ENCODE assay signal across 8 mouse cellular contexts in genomic region chr13:55099726-55100478, GRCm38 (mm10). TPM values are rescaled to one million over a fixed set of nuclear protein-coding genes. Genes with fewer than 3 reads are reported as not detected.
DNase-seq lines count a peak whose midpoint lies in the region; ATAC-seq lines count a peak whose summit lies in the region.

Gene Uimc1, minus strand, starts transcription at chr13:55100300.

- no peaks in the 10 kb centered on the region for H3K36me3 ChIP-seq in intestine, embryonic 16.5 days (ENCODE audit: control insufficient read depth, insufficient read depth, low read length)
- H3K36me3 ChIP-seq in limb, embryonic 13.5 days = no peaks in the 10 kb centered on the region
- H3K36me3 ChIP-seq in midbrain, embryonic 15.5 days (replicated peaks) = no peaks in the 10 kb centered on the region

- peak within 1 kb of the TSS; percentile 95 for H3K9ac ChIP-seq in intestine, embryonic 16.5 days (ENCODE audit: low read depth, low read length)
- H3K9ac ChIP-seq in limb, embryonic 13.5 days = peak within 1 kb of the TSS; percentile 91
- H3K9ac ChIP-seq in midbrain, embryonic 15.5 days = peak within 1 kb of the TSS; percentile 92

- under 1% methylated on average over 69 of the region's 81 CpGs for WGBS in intestine, embryonic 16.5 days
- WGBS in limb, embryonic 13.5 days = under 1% methylated on average over 63 of the region's 81 CpGs
- under 1% methylated on average over 64 of the region's 81 CpGs for WGBS in midbrain, embryonic 15.5 days

- ATAC-seq in intestine, embryonic 16.5 days = peak; percentile 94
- ATAC-seq in limb, embryonic 13.5 days (ENCODE audit: low FRiP score, low read depth) = peak; percentile 93
- ATAC-seq in midbrain, embryonic 15.5 days (replicated peaks) = peak; percentile 94

- peak; percentile 78 for DNase-seq in 3T3-L1 (ENCODE audit: low read depth, low spot score)
- peak; percentile 91 for DNase-seq in adrenal gland, postnatal 10 days
- peak; percentile 94 for DNase-seq in embryo, embryonic 9.5 days (ENCODE audit: extremely low spot score)
- peak; percentile 66 to 86 for DNase-seq in gastrocnemius, postnatal 4 days (ENCODE audit: low spot score in 2 of 2)
- DNase-seq in spleen, adult 18-20 months = peak; percentile 75 to 80

- H3K27me3 ChIP-seq in intestine, embryonic 16.5 days (replicated peaks; ENCODE audit: control insufficient read depth, insufficient read depth, low read length) = no peaks in the 10 kb centered on the region
- no peaks in the 10 kb centered on the region for H3K27me3 ChIP-seq in limb, embryonic 13.5 days
- no peaks in the 10 kb centered on the region for H3K27me3 ChIP-seq in midbrain, embryonic 15.5 days (replicated peaks)

- H3K27ac ChIP-seq in intestine, embryonic 16.5 days (ENCODE audit: low read length) = peak within 1 kb of the TSS; percentile 93
- H3K27ac ChIP-seq in limb, embryonic 13.5 days = peak within 1 kb of the TSS; percentile 94
- peak within 1 kb of the TSS; percentile 87 for H3K27ac ChIP-seq in midbrain, embryonic 15.5 days

- peaks cover 7% of the 10 kb centered on the region; the same call in 1 of the 2 replicates for H3K4me1 ChIP-seq in intestine, embryonic 16.5 days (ENCODE audit: control insufficient read depth, insufficient read depth, low read length)
- H3K4me1 ChIP-seq in limb, embryonic 13.5 days = peaks cover 9% of the 10 kb centered on the region
- peaks cover 9% of the 10 kb centered on the region for H3K4me1 ChIP-seq in midbrain, embryonic 15.5 days

- peak within 1 kb of the TSS; percentile 69 for H3K4me2 ChIP-seq in intestine, embryonic 16.5 days (ENCODE audit: low read depth, low read length)
- H3K4me2 ChIP-seq in limb, embryonic 13.5 days (replicated peaks) = peak within 1 kb of the TSS; percentile 74
- H3K4me2 ChIP-seq in midbrain, embryonic 15.5 days = peak within 1 kb of the TSS; percentile 54

- peak within 1 kb of the TSS; percentile 92 for H3K4me3 ChIP-seq in intestine, embryonic 16.5 days (ENCODE audit: low read length)
- peak within 1 kb of the TSS; percentile 78 for H3K4me3 ChIP-seq in limb, embryonic 13.5 days
- peak within 1 kb of the TSS; percentile 87 for H3K4me3 ChIP-seq in midbrain, embryonic 15.5 days

- H3K9me3 ChIP-seq in intestine, embryonic 16.5 days (ENCODE audit: control insufficient read depth, low read length) = no peaks in the 10 kb centered on the region
- no peaks in the 10 kb centered on the region for H3K9me3 ChIP-seq in limb, embryonic 13.5 days
- no peaks in the 10 kb centered on the region for H3K9me3 ChIP-seq in midbrain, embryonic 15.5 days

RNA-seq across cellular contexts. Expression of gene Uimc1, which starts in this region (rescaled TPM):
- total RNA-seq in adrenal gland, postnatal 10 days (2021) = 10 to 100 TPM; 26.0 to 27.6 TPM
- total RNA-seq in gastrocnemius, postnatal 4 days (2021) = 10 to 100 TPM; 24.9 to 28.5 TPM
- 19.2 and 20.8 TPM in 2 replicates for polyA plus RNA-seq in intestine, embryonic 16.5 days (2015; fragmentation: Nextera tagmentation; extraction: Ambion mirVana)
- 29.8 and 30.6 TPM in 2 replicates for polyA plus RNA-seq in limb, embryonic 13.5 days (2015; fragmentation: Nextera tagmentation; extraction: Ambion mirVana)
- 17.7 and 21.5 TPM in 2 replicates for polyA plus RNA-seq in midbrain, embryonic 15.5 days (2015; fragmentation: Nextera tagmentation; extraction: Ambion mirVana)

Comparison
In these comparisons a context has a peak if more than half of its experiments do, and no peak if none do; other contexts are left out.
1. Peak in every context shown above with its lines: DNase-seq, ATAC-seq, H3K4me3 ChIP-seq and H3K27ac ChIP-seq.